Mouse (Mus musculus): ENCODE data around the gene Specc1.

Gene Specc1

GRCm38 (mm10) chr11:62047817-62048640 is 91.5 kb downstream of the Specc1 start:
- peak in 1 of 2 experiments; percentile 32 for DNase-seq (ENCODE audit: low spot score in 2 of 2)

GRCm38 (mm10) chr11:62049170-62049569 is 92.6 kb downstream of the Specc1 start:
- no peak for DNase-seq (ENCODE audit: low spot score in 2 of 2)

GRCm38 (mm10) chr11:62050356-62051330 is 94.1 kb downstream of the Specc1 start:
- DNase-seq (ENCODE audit: low spot score in 2 of 2) = no peak

- no peak for DNase-seq (ENCODE audit: low spot score in 2 of 2)
Observed at GRCm38 (mm10) chr11:62051487-62051886, 94.9 kb downstream of the Specc1 start.

GRCm38 (mm10) chr11:62053928-62054327 is 97.4 kb downstream of the Specc1 start:
- no peak for DNase-seq (ENCODE audit: low spot score in 2 of 2)

- no peak for DNase-seq (ENCODE audit: low spot score in 2 of 2)
Observed at GRCm38 (mm10) chr11:62064565-62064964, 108.0 kb downstream of the Specc1 start.

GRCm38 (mm10) chr11:62065655-62066054 is 109.1 kb downstream of the Specc1 start:
- DNase-seq (ENCODE audit: low spot score in 2 of 2) = no peak

- DNase-seq (ENCODE audit: low spot score in 2 of 2) = no peak
Observed at GRCm38 (mm10) chr11:62069554-62069953, 113.0 kb downstream of the Specc1 start.

- no peak for DNase-seq (ENCODE audit: low spot score in 2 of 2)
Observed at GRCm38 (mm10) chr11:62070206-62070605, 113.6 kb downstream of the Specc1 start.

- no peak for DNase-seq (ENCODE audit: low spot score in 2 of 2)
Observed at GRCm38 (mm10) chr11:62072406-62072805, 115.8 kb downstream of the Specc1 start.

GRCm38 (mm10) chr11:62073575-62074140 is 117.1 kb downstream of the Specc1 start:
- DNase-seq (ENCODE audit: low spot score in 2 of 2) = no peak

- DNase-seq (ENCODE audit: low spot score in 2 of 2) = no peak
Observed at GRCm38 (mm10) chr11:62074578-62074977, 118.0 kb downstream of the Specc1 start.

- no peak for DNase-seq (ENCODE audit: low spot score in 2 of 2)
Observed at GRCm38 (mm10) chr11:62075071-62075470, 118.5 kb downstream of the Specc1 start.

- no peak for DNase-seq (ENCODE audit: low spot score in 2 of 2)
Observed at GRCm38 (mm10) chr11:62075551-62075950, 119.0 kb downstream of the Specc1 start.

GRCm38 (mm10) chr11:62076345-62077156 is 120.0 kb downstream of the Specc1 start:
- peak; percentile 98 for DNase-seq (ENCODE audit: low spot score in 2 of 2)

GRCm38 (mm10) chr11:62077157-62077865 is 120.7 kb downstream of the Specc1 start:
- DNase-seq (ENCODE audit: low spot score in 2 of 2) = no peak

GRCm38 (mm10) chr11:62078371-62078770 is 121.8 kb downstream of the Specc1 start:
- DNase-seq (ENCODE audit: low spot score in 2 of 2) = no peak

- DNase-seq (ENCODE audit: low spot score in 2 of 2) = no peak
Observed at GRCm38 (mm10) chr11:62079100-62079857, 122.7 kb downstream of the Specc1 start.

GRCm38 (mm10) chr11:62080476-62080875 is 123.9 kb downstream of the Specc1 start:
- DNase-seq (ENCODE audit: low spot score in 2 of 2) = no peak

- DNase-seq (ENCODE audit: low spot score in 2 of 2) = no peak
Observed at GRCm38 (mm10) chr11:62086648-62087047, 130.1 kb downstream of the Specc1 start.
